Mouse (Mus musculus) C2C12 (cell line): ENCODE results near the gene Irs3.

Experiments used
- CEBPB ChIP-seq: IDR thresholded peaks from one replicate; pipeline ENCODE4 v1.6.1; 2011; ENCODE audit warnings: low read depth, mild to moderate bottlenecking, control low read depth, moderate library complexity
- CTCF ChIP-seq: IDR thresholded peaks from one replicate; pipeline ENCODE4 v1.5.1; 2011; ENCODE audit not compliant: control insufficient read depth, insufficient read depth, insufficient read length
- FOSL1 ChIP-seq: IDR thresholded peaks from one replicate; pipeline ENCODE4 v1.8.0; 2011; ENCODE audit warnings: mild to moderate bottlenecking, low read length; ENCODE audit not compliant: poor library complexity, insufficient read depth, severe bottlenecking
- MAX ChIP-seq: IDR thresholded peaks from one replicate; pipeline ENCODE4 v1.6.1; 2011; ENCODE audit warnings: mild to moderate bottlenecking, control low read depth
- MYOD1 ChIP-seq: IDR thresholded peaks from one replicate; pipeline ENCODE4 v1.6.1; 2011; ENCODE audit warnings: low read depth; ENCODE audit not compliant: control insufficient read depth, insufficient read length
- MYOG ChIP-seq: IDR thresholded peaks from one replicate; pipeline ENCODE4 v1.6.1; 2011; ENCODE audit not compliant: control insufficient read depth, insufficient read length; ENCODE audit errors: extremely low read depth
- USF1 ChIP-seq: IDR thresholded peaks from one replicate; pipeline ENCODE4 v1.6.1; 2011; ENCODE audit warnings: low read depth, mild to moderate bottlenecking, control low read depth, moderate library complexity

- TF ChIP-seq USF1 (no peak), CTCF (no peak), MYOG (no peak), MAX (no peak), MYOD1 (no peak), FOSL1 (no peak), CEBPB (no peak)
These were observed 23.5 kb upstream of the Irs3 start for GRCm38 (mm10) chr5:137668971-137669370.
